Mouse (Mus musculus): ENCODE measurements around the gene Iqcf3. TPM values are rescaled to one million over a fixed set of nuclear protein-coding genes. Genes with fewer than 3 reads are reported as not detected.
"Not testable (repeated sequence)": the region's sequence is repeated elsewhere in the genome, so short reads cannot be mapped to it uniquely, and the experiment has no call there.

Iqcf3 gene
- total RNA-seq, 1 experiment: not detected

DNA sequence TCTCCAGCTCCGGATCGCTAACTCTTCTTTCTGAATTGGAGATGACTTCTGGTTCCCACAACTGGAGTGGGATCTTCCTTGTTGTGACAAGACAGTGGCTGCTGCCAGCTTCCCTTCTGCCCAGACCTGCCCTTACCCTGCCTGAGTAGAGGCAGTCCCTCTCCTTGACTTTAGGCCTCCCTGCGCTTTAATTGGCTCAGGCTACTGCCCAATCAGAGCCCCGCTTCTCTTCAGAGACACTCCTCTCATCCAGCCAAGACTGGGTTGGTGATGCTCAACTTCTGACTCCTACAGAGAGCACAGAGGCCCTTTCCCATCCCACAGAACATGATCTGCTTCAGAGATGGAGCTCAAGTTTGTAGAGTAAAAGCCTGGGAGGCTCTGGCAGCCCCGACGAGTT lies 57.2 kb downstream of the Iqcf3 start:
- H3K9ac ChIP-seq (ENCODE audit: insufficient read depth, low read depth, low read length, poor library complexity, severe bottlenecking): no peak overlapping the region; the same call in 1 of the 2 replicates
- H3K36me3 ChIP-seq (ENCODE audit: control insufficient read depth, insufficient read depth, low read length, poor library complexity, severe bottlenecking): no peaks in the 10 kb centered on the region
- no peaks in the 10 kb centered on the region for H3K4me1 ChIP-seq (ENCODE audit: control insufficient read depth in 2 of 2, insufficient read depth in 2 of 2, low read length in 2 of 2, poor library complexity in 1 of 2)
- H3K4me3 ChIP-seq (ENCODE audit: insufficient read depth in 1 of 2, low read depth in 1 of 2, low read length in 2 of 2, poor library complexity in 1 of 2, severe bottlenecking in 1 of 2): 0 out of 4 replicates have a peak overlapping the region, but pooled peaks of 1 of the 2 experiments have one; percentile 19
- no peak overlapping the region for H3K27ac ChIP-seq (ENCODE audit: insufficient read depth, low read depth, low read length, poor library complexity, severe bottlenecking)
- DNase-seq (ENCODE audit: low read depth, low spot score): peak; percentile 26
- no peak for TF ChIP-seq CHD2 (IDR thresholded peaks at IDR 0.05; ENCODE audit: low read depth, low read length)
- no peak for TF ChIP-seq HCFC1 (IDR thresholded peaks at IDR 0.05; ENCODE audit: borderline replicate concordance, insufficient read depth, low read length)
- no peak for TF ChIP-seq ZNF384 (IDR thresholded peaks at IDR 0.05; ENCODE audit: low read depth, low read length)
- no peak for TF ChIP-seq MAFK (IDR thresholded peaks at IDR 0.05; ENCODE audit: insufficient read depth, low read depth, low read length)
- no peak for TF ChIP-seq ZC3H11A (IDR thresholded peaks at IDR 0.05; ENCODE audit: borderline replicate concordance, low read depth, low read length)
- in situ Hi-C loops (cut with MboI; ENCODE audit: low sequenced_read_pairs in 2 of 2, unreplicated experiment in 2 of 2): no loop called here
- no peaks in the 10 kb centered on the region for H3K9me3 ChIP-seq (ENCODE audit: control insufficient read depth, insufficient read depth, low read depth, low read length)

DNA sequence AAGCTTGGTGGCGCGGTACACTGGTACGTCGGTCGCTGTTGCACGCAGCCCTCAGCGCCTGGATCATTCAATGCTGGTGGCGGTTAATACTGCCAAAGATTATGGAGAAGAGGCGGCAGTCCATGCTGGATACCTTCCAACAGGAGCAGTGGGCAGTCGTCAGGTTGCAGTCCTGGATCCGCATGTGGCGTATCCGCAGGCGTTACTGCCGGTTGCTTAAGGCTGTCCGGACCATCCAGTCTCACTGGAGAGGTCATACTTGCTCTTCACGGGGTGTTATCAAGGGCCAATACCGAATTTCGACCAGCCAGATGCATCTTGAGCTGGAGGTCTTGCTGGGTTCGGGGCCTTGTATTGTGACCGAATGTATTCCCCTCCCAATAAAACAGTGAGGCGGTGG lies 59.6 kb downstream of the Iqcf3 start:
- in situ Hi-C loops (cut with MboI; ENCODE audit: low sequenced_read_pairs in 2 of 2, unreplicated experiment in 2 of 2): no loop called here
- no peak for DNase-seq (ENCODE audit: low read depth, low spot score)
- H3K9me3 ChIP-seq (ENCODE audit: control insufficient read depth, insufficient read depth, low read depth, low read length): no peaks in the 10 kb centered on the region
- no peaks in the 10 kb centered on the region for H3K36me3 ChIP-seq (ENCODE audit: control insufficient read depth, insufficient read depth, low read length, poor library complexity, severe bottlenecking)
- H3K9ac ChIP-seq (ENCODE audit: insufficient read depth, low read depth, low read length, poor library complexity, severe bottlenecking): no peak overlapping the region
- no peaks in the 10 kb centered on the region for H3K4me1 ChIP-seq (ENCODE audit: control insufficient read depth in 2 of 2, insufficient read depth in 2 of 2, low read length in 2 of 2, poor library complexity in 1 of 2)
- no peak overlapping the region for H3K27ac ChIP-seq (ENCODE audit: insufficient read depth, low read depth, low read length, poor library complexity, severe bottlenecking)
- peak overlapping the region; percentile 32 to 38; a peak in 2 of 4 replicates for H3K4me3 ChIP-seq (ENCODE audit: insufficient read depth in 1 of 2, low read depth in 1 of 2, low read length in 2 of 2, poor library complexity in 1 of 2, severe bottlenecking in 1 of 2)
- TF ChIP-seq HCFC1 (IDR thresholded peaks at IDR 0.05; ENCODE audit: borderline replicate concordance, insufficient read depth, low read length): no peak
- no peak for TF ChIP-seq MAFK (IDR thresholded peaks at IDR 0.05; ENCODE audit: insufficient read depth, low read depth, low read length)
- TF ChIP-seq CHD2 (IDR thresholded peaks at IDR 0.05; ENCODE audit: low read depth, low read length): no peak
- TF ChIP-seq ZC3H11A (IDR thresholded peaks at IDR 0.05; ENCODE audit: borderline replicate concordance, low read depth, low read length): no peak
- no peak for TF ChIP-seq ZNF384 (IDR thresholded peaks at IDR 0.05; ENCODE audit: low read depth, low read length)

DNA sequence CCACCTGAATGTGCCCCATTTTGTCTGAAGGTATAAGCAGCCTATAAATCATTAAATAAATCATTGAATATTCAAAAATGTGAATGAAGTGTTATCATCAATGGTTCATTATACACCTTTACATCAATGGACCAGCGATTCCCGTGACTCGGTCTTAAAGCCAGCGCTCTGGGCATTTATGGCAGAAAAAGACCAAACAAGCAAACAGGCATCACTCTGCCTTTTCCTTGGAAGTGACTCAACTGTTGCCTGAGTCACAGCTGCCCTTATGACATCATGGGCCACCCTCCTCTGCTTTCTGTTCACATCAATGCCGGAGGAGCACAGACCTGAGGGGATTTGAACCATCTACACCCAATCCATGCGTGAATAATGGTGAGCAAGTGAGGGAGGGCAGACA lies 61.8 kb downstream of the Iqcf3 start, which contains the start of gene Iqcf1:
TSS of gene Iqcf1 (plus strand) at position 301 of the 400 bp plus-strand sequence.
- DNase-seq (ENCODE audit: low read depth, low spot score): no peak
- Histone ChIP-seq H3K9me3 (ENCODE audit: control insufficient read depth, insufficient read depth, low read depth, low read length) (no peaks in the 10 kb centered on the region), H3K4me3 (ENCODE audit: insufficient read depth in 1 of 2, low read depth in 1 of 2, low read length in 2 of 2, poor library complexity in 1 of 2, severe bottlenecking in 1 of 2) (no peak within 1 kb of the TSS), H3K36me3 (ENCODE audit: control insufficient read depth, insufficient read depth, low read length, poor library complexity, severe bottlenecking) (no peaks in the 10 kb centered on the region), H3K9ac (ENCODE audit: insufficient read depth, low read depth, low read length, poor library complexity, severe bottlenecking) (no peak within 1 kb of the TSS), H3K27ac (ENCODE audit: insufficient read depth, low read depth, low read length, poor library complexity, severe bottlenecking) (no peak within 1 kb of the TSS), H3K4me1 (ENCODE audit: control insufficient read depth in 2 of 2, insufficient read depth in 2 of 2, low read length in 2 of 2, poor library complexity in 1 of 2) (no peaks in the 10 kb centered on the region)
- in situ Hi-C loops (cut with MboI; ENCODE audit: low sequenced_read_pairs in 2 of 2, unreplicated experiment in 2 of 2): no loop called here
- TF ChIP-seq ZNF384 (IDR thresholded peaks at IDR 0.05; ENCODE audit: low read depth, low read length) (no peak), MAFK (IDR thresholded peaks at IDR 0.05; ENCODE audit: insufficient read depth, low read depth, low read length) (no peak), HCFC1 (IDR thresholded peaks at IDR 0.05; ENCODE audit: borderline replicate concordance, insufficient read depth, low read length) (no peak), ZC3H11A (IDR thresholded peaks at IDR 0.05; ENCODE audit: borderline replicate concordance, low read depth, low read length) (no peak), CHD2 (IDR thresholded peaks at IDR 0.05; ENCODE audit: low read depth, low read length) (no peak)

DNA sequence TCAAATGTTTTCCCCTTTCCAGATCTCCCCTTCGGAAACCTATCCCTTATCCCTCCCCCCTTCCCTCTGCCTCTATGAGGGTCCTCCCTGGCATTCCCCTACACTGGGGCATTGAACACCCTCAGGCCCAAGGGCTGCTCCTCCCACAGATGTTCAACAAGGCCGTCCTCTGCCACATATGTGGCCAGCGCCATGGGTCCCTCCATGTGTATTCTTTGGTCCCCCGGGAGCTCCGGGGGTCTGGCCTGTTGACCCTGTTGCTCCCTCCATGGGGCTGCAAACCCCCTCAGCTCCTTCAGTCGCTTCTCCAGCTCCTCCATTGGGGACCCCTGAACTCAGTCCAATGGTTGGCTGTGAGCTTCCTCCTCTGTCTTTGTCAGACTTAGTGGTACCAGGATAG lies 73.8 kb downstream of the Iqcf3 start:
- Histone ChIP-seq H3K4me1 (ENCODE audit: control insufficient read depth in 2 of 2, insufficient read depth in 2 of 2, low read length in 2 of 2, poor library complexity in 1 of 2) (peaks cover 0 to 18% of the 10 kb centered on the region in 2 experiments; a peak in 2 of 4 replicates), H3K36me3 (ENCODE audit: control insufficient read depth, insufficient read depth, low read length, poor library complexity, severe bottlenecking) (peaks cover 34% of the 10 kb centered on the region)
- H3K27ac ChIP-seq (ENCODE audit: insufficient read depth, low read depth, low read length, poor library complexity, severe bottlenecking); H3K4me3 ChIP-seq (ENCODE audit: insufficient read depth in 1 of 2, low read depth in 1 of 2, low read length in 2 of 2, poor library complexity in 1 of 2, severe bottlenecking in 1 of 2); H3K9me3 ChIP-seq (ENCODE audit: control insufficient read depth, insufficient read depth, low read depth, low read length); in situ Hi-C loops (cut with MboI; ENCODE audit: low sequenced_read_pairs in 2 of 2, unreplicated experiment in 2 of 2); H3K9ac ChIP-seq (ENCODE audit: insufficient read depth, low read depth, low read length, poor library complexity, severe bottlenecking); DNase-seq (ENCODE audit: low read depth, low spot score): not testable (repeated sequence)

DNA sequence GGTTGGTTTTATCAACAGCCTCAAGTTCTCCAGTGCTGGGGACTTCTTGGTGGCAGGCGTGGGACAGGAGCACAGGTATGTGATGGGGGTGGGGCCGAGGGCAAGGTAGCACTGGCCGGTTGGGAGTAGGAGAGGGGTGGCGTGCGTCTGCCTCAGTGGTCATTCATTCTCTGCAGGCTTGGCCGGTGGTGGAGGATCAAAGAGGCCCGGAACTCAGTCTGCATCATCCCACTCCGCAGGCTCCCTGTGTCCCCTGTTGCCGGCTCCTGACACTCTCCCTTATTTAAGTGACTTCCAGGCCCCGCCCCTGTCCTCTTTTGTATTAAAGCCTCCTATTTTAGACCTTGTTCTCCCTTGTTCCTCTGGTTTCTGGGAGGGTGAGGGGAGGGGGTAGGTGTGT lies 76.4 kb downstream of the Iqcf3 start:
- H3K36me3 ChIP-seq (ENCODE audit: control insufficient read depth, insufficient read depth, low read length, poor library complexity, severe bottlenecking): peaks cover 47% of the 10 kb centered on the region

More for the DNA sequence above, 76.4 kb downstream of the Iqcf3 start:
- in situ Hi-C loops (cut with MboI; ENCODE audit: low sequenced_read_pairs in 2 of 2, unreplicated experiment in 2 of 2): no loop called here
- no peak overlapping the region for H3K4me3 ChIP-seq (ENCODE audit: insufficient read depth in 1 of 2, low read depth in 1 of 2, low read length in 2 of 2, poor library complexity in 1 of 2, severe bottlenecking in 1 of 2)
- TF ChIP-seq MAFK (IDR thresholded peaks at IDR 0.05; ENCODE audit: insufficient read depth, low read depth, low read length): no peak
- no peak for DNase-seq (ENCODE audit: low read depth, low spot score)
- peaks cover 0 to 17% of the 10 kb centered on the region in 2 experiments; a peak in 2 of 4 replicates for H3K4me1 ChIP-seq (ENCODE audit: control insufficient read depth in 2 of 2, insufficient read depth in 2 of 2, low read length in 2 of 2, poor library complexity in 1 of 2)
- H3K9ac ChIP-seq (ENCODE audit: insufficient read depth, low read depth, low read length, poor library complexity, severe bottlenecking): no peak overlapping the region
- H3K9me3 ChIP-seq (ENCODE audit: control insufficient read depth, insufficient read depth, low read depth, low read length): no peaks in the 10 kb centered on the region
- no peak overlapping the region for H3K27ac ChIP-seq (ENCODE audit: insufficient read depth, low read depth, low read length, poor library complexity, severe bottlenecking)
